ENCODE assay signal across 16 mouse cellular contexts in genomic region chr15:25603286-25603685, GRCm38 (mm10). TPM values are rescaled to one million over a fixed set of nuclear protein-coding genes. Genes with fewer than 3 reads are reported as not detected.
DNase-seq lines count a peak whose midpoint lies in the region; ATAC-seq and TF ChIP-seq lines count a peak whose summit lies in the region.
"Had no signal": no experiment of that assay in that cellular context is flagged by ENCODE, and none has a peak within 500 bp of the region (broad histone marks: within the 10 kb centered on the region; RNA-seq: fewer than 3 reads in every experiment).

No protein-coding gene starts in this region.

- peak; percentile 86 for ATAC-seq in kidney, embryonic 16.5 days (ENCODE audit: low FRiP score, low TSS enrichment)
- peak; percentile 53; the same call in 1 of the 2 replicates for ATAC-seq in stomach, embryonic 14.5 days (ENCODE audit: insufficient number of reproducible peaks, insufficient read depth, low FRiP score, low read depth)
- no peak for ATAC-seq in stomach, postnatal 0 days (ENCODE audit: low FRiP score, low TSS enrichment)
- ATAC-seq in midbrain, embryonic 16.5 days = no peak
- no peak for ATAC-seq in intestine, embryonic 15.5 days

- 0 out of 2 replicates have a peak overlapping the region, but pooled peaks have one; percentile 13 for H3K4me2 ChIP-seq in kidney, embryonic 16.5 days (replicated peaks; ENCODE audit: low read depth, low read length)
- no peak overlapping the region for H3K4me2 ChIP-seq in stomach, embryonic 14.5 days (replicated peaks; ENCODE audit: low read depth, low read length)
- H3K4me2 ChIP-seq in stomach, postnatal 0 days (replicated peaks; ENCODE audit: low read depth) = no peak overlapping the region
- no peak overlapping the region for H3K4me2 ChIP-seq in midbrain, embryonic 16.5 days (ENCODE audit: low read length)
- H3K4me2 ChIP-seq in intestine, embryonic 15.5 days (replicated peaks) = no peak overlapping the region
- H3K4me2 ChIP-seq: embryonic facial prominence, embryonic 12.5 days had no signal

- H3K27me3 ChIP-seq in kidney, embryonic 16.5 days (ENCODE audit: insufficient read depth, low read length) = no peaks in the 10 kb centered on the region
- H3K27me3 ChIP-seq in stomach, embryonic 14.5 days (ENCODE audit: control insufficient read depth, insufficient read depth, low read length) = no peaks in the 10 kb centered on the region
- H3K27me3 ChIP-seq in stomach, postnatal 0 days (ENCODE audit: control insufficient read depth, insufficient read depth, low read length) = no peaks in the 10 kb centered on the region
- no peaks in the 10 kb centered on the region for H3K27me3 ChIP-seq in limb, embryonic 10.5 days (ENCODE audit: low read depth, poor library complexity, severe bottlenecking)
- H3K27me3 ChIP-seq in midbrain, embryonic 16.5 days (ENCODE audit: control insufficient read depth, insufficient read depth, low read depth, low read length) = no peaks in the 10 kb centered on the region
- no peaks in the 10 kb centered on the region for H3K27me3 ChIP-seq in intestine, embryonic 15.5 days (replicated peaks)
- H3K27me3 ChIP-seq: embryonic facial prominence, embryonic 12.5 days had no signal

- H3K4me3 ChIP-seq in kidney, embryonic 16.5 days (ENCODE audit: low read length) = no peak overlapping the region
- H3K4me3 ChIP-seq in stomach, embryonic 14.5 days (ENCODE audit: low read depth, low read length) = no peak overlapping the region
- H3K4me3 ChIP-seq in stomach, postnatal 0 days (ENCODE audit: low read depth, low read length) = no peak overlapping the region
- H3K4me3 ChIP-seq in limb, embryonic 10.5 days = no peak overlapping the region
- no peak overlapping the region for H3K4me3 ChIP-seq in midbrain, embryonic 16.5 days (ENCODE audit: low read depth, low read length)
- H3K4me3 ChIP-seq in intestine, embryonic 15.5 days (replicated peaks) = no peak overlapping the region
- H3K4me3 ChIP-seq: embryonic facial prominence, embryonic 12.5 days; heart, embryonic 10.5 days; midbrain, embryonic 10.5 days had no signal

- H3K27ac ChIP-seq in kidney, embryonic 16.5 days (ENCODE audit: low read length) = no peak overlapping the region
- H3K27ac ChIP-seq in stomach, embryonic 14.5 days (ENCODE audit: low read length) = no peak overlapping the region
- H3K27ac ChIP-seq in stomach, postnatal 0 days (replicated peaks) = no peak overlapping the region
- H3K27ac ChIP-seq in limb, embryonic 10.5 days = 0 out of 2 replicates have a peak overlapping the region, but pooled peaks have one; percentile 9
- no peak overlapping the region for H3K27ac ChIP-seq in midbrain, embryonic 16.5 days (ENCODE audit: low read length)
- no peak overlapping the region for H3K27ac ChIP-seq in intestine, embryonic 15.5 days
- H3K27ac ChIP-seq: embryonic facial prominence, embryonic 12.5 days; heart, embryonic 10.5 days; midbrain, embryonic 10.5 days had no signal

- H3K4me1 ChIP-seq in kidney, embryonic 16.5 days (ENCODE audit: insufficient read depth, low read length) = peaks cover 10% of the 10 kb centered on the region; the same call in 1 of the 2 replicates
- H3K4me1 ChIP-seq in stomach, embryonic 14.5 days (ENCODE audit: control insufficient read depth, insufficient read depth, low read length) = peaks cover 6% of the 10 kb centered on the region; the same call in 1 of the 2 replicates
- H3K4me1 ChIP-seq in stomach, postnatal 0 days (replicated peaks; ENCODE audit: control insufficient read depth, insufficient read depth) = no peaks in the 10 kb centered on the region
- peaks cover 11% of the 10 kb centered on the region for H3K4me1 ChIP-seq in limb, embryonic 10.5 days
- H3K4me1 ChIP-seq in midbrain, embryonic 16.5 days (ENCODE audit: control insufficient read depth, insufficient read depth, low read length) = no peaks in the 10 kb centered on the region
- 0 out of 2 replicates have a peak, but pooled peaks cover 6% of the 10 kb centered on the region for H3K4me1 ChIP-seq in intestine, embryonic 15.5 days (replicated peaks)

- H3K36me3 ChIP-seq in kidney, embryonic 16.5 days (ENCODE audit: insufficient read depth, low read length) = no peaks in the 10 kb centered on the region
- H3K36me3 ChIP-seq in stomach, embryonic 14.5 days (ENCODE audit: control insufficient read depth, insufficient read depth, low read length) = no peaks in the 10 kb centered on the region
- no peaks in the 10 kb centered on the region for H3K36me3 ChIP-seq in stomach, postnatal 0 days (ENCODE audit: control insufficient read depth, insufficient read depth, low read length)
- H3K36me3 ChIP-seq in limb, embryonic 10.5 days = no peaks in the 10 kb centered on the region
- no peaks in the 10 kb centered on the region for H3K36me3 ChIP-seq in midbrain, embryonic 16.5 days (ENCODE audit: control insufficient read depth, insufficient read depth, low read length)
- H3K36me3 ChIP-seq in intestine, embryonic 15.5 days = no peaks in the 10 kb centered on the region
- H3K36me3 ChIP-seq: embryonic facial prominence, embryonic 12.5 days; heart, embryonic 10.5 days; midbrain, embryonic 10.5 days had no signal

- TF ChIP-seq EP300 in stomach, postnatal 0 days (optimal IDR thresholded peaks at IDR 0.05) = no peak

- H3K9ac ChIP-seq in kidney, embryonic 16.5 days (replicated peaks; ENCODE audit: low read length) = no peak overlapping the region
- H3K9ac ChIP-seq in stomach, embryonic 14.5 days (replicated peaks; ENCODE audit: low read depth, low read length) = no peak overlapping the region
- H3K9ac ChIP-seq in stomach, postnatal 0 days (ENCODE audit: low read length) = no peak overlapping the region
- H3K9ac ChIP-seq in midbrain, embryonic 16.5 days (ENCODE audit: low read depth, low read length) = no peak overlapping the region
- no peak overlapping the region for H3K9ac ChIP-seq in intestine, embryonic 15.5 days
- H3K9ac ChIP-seq: embryonic facial prominence, embryonic 12.5 days had no signal

- 15% methylated on average over 6 of the region's 6 CpGs for WGBS in kidney, embryonic 16.5 days
- WGBS in stomach, embryonic 14.5 days = 8% methylated on average over 6 of the region's 6 CpGs
- 21% methylated on average over 6 of the region's 6 CpGs for WGBS in stomach, postnatal 0 days
- WGBS in limb, embryonic 10.5 days = 25% methylated on average over 6 of the region's 6 CpGs
- WGBS in midbrain, embryonic 16.5 days = 53% methylated on average over 6 of the region's 6 CpGs
- 29% methylated on average over 6 of the region's 6 CpGs for WGBS in intestine, embryonic 15.5 days

- no peak for TF ChIP-seq CTCF in stomach, postnatal 0 days (IDR thresholded peaks at IDR 0.05; ENCODE audit: low read depth)

- peaks cover 3% of the 10 kb centered on the region; the same call in 1 of the 2 replicates for H3K9me3 ChIP-seq in kidney, embryonic 16.5 days (ENCODE audit: low read length)
- no peaks in the 10 kb centered on the region for H3K9me3 ChIP-seq in stomach, embryonic 14.5 days (ENCODE audit: control insufficient read depth, low read depth, low read length)
- H3K9me3 ChIP-seq in stomach, postnatal 0 days (ENCODE audit: control insufficient read depth, low read length) = no peaks in the 10 kb centered on the region
- no peaks in the 10 kb centered on the region for H3K9me3 ChIP-seq in limb, embryonic 10.5 days (replicated peaks)
- no peaks in the 10 kb centered on the region for H3K9me3 ChIP-seq in midbrain, embryonic 16.5 days (replicated peaks; ENCODE audit: control insufficient read depth, low read length, poor library complexity, severe bottlenecking)
- no peaks in the 10 kb centered on the region for H3K9me3 ChIP-seq in intestine, embryonic 15.5 days
- H3K9me3 ChIP-seq: embryonic facial prominence, embryonic 12.5 days; heart, embryonic 10.5 days; midbrain, embryonic 10.5 days had no signal

- no peak for DNase-seq in kidney, postnatal 36 days
- DNase-seq in stomach, postnatal 0 days (ENCODE audit: low spot score) = no peak
- DNase-seq in limb, embryonic 10.5 days (ENCODE audit: low spot score) = no peak
- no peak for DNase-seq in left cerebral cortex, adult 9 months (ENCODE audit: low spot score in 2 of 2)
- DNase-seq: adrenal gland, postnatal 14 days; B cell, adult 2 months; cerebellum, adult 8-10 months; gastrocnemius, postnatal 36 days; heart, postnatal 36 days had no signal

RNA-seq across cellular contexts. Expression of gene Myo10, which starts 19.0 kb away (rescaled TPM):
- polyA plus RNA-seq in kidney, embryonic 16.5 days (2015; fragmentation: Nextera tagmentation; extraction: Ambion mirVana) = 33.2 and 37.7 TPM in 2 replicates
- polyA plus RNA-seq in stomach, embryonic 14.5 days (2014; fragmentation: Nextera tagmentation; extraction: Ambion mirVana) = 46.1 and 48.0 TPM in 2 replicates
- 13.1 and 15.8 TPM in 2 replicates for polyA plus RNA-seq in stomach, postnatal 0 days (2015; fragmentation: Nextera tagmentation; extraction: Ambion mirVana)
- polyA plus RNA-seq in limb, embryonic 10.5 days (2016; fragmentation: Nextera tagmentation; extraction: Ambion mirVana) = 38.5 and 47.2 TPM in 2 replicates
- 26.8 and 28.8 TPM in 2 replicates for polyA plus RNA-seq in midbrain, embryonic 16.5 days (2015; fragmentation: Nextera tagmentation; extraction: Ambion mirVana)
- 23.9 and 25.3 TPM in 2 replicates for polyA plus RNA-seq in intestine, embryonic 15.5 days (2015; fragmentation: Nextera tagmentation; extraction: Ambion mirVana)

Comparison
In these comparisons a context has a peak if more than half of its experiments do, and no peak if none do; other contexts are left out.
1. ATAC-seq: peak in kidney, embryonic 16.5 days (single experiment) and stomach, embryonic 14.5 days (single experiment); none in stomach, postnatal 0 days (single experiment), midbrain, embryonic 16.5 days (single experiment) and intestine, embryonic 15.5 days (single experiment).